Mouse (Mus musculus): ENCODE measurements around the gene Bcl2.

- TF ChIP-seq CTCF (IDR thresholded peaks at IDR 0.05; ENCODE audit: low read depth) (peak; percentile 91), EP300 (optimal IDR thresholded peaks at IDR 0.05) (no peak)
These were observed 1.7 kb downstream of the Bcl2 start for GRCm38 (mm10) chr1:106712330-106712729.

All from stomach, postnatal 0 days (tissue).